ENCODE assay signal across 19 mouse cellular contexts in the genomic region with DNA sequence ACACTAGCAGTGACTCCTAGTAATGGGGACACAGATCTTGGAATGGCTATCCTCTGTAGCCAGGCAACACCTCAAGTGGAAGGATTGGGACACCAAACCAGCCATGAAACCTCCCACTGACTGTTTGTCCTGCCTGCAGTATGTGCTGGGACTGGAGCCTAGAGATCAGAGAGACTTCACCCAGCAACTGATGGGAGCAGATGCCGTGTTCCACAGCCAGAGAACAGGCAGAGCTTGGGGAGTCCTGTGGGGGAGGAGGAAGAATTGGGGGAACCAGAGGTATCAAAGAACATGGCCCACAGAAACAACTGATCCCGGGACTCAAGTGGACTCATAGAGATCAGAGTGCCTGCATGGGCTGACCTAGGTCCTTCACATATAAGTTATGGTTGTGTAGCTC. TPM values are rescaled to one million over a fixed set of nuclear protein-coding genes. Genes with fewer than 3 reads are reported as not detected.
A peak's percentile ranks its signal among the peaks of the same experiment; 100 is the strongest.
DNase-seq lines count a peak whose midpoint lies in the region; ATAC-seq and TF ChIP-seq lines count a peak whose summit lies in the region.
"Had no signal": no experiment of that assay in that cellular context is flagged by ENCODE, and none has a peak within 500 bp of the region (broad histone marks: within the 10 kb centered on the region; RNA-seq: fewer than 3 reads in every experiment).

No protein-coding gene starts in this region.

- H3K27ac ChIP-seq in intestine, postnatal 0 days (ENCODE audit: low read depth, low read length): peak overlapping the region; percentile 95
- no peak overlapping the region for H3K27ac ChIP-seq in intestine, embryonic 15.5 days
- H3K27ac ChIP-seq in heart, embryonic 12.5 days (ENCODE audit: poor library complexity, severe bottlenecking): no peak overlapping the region
- H3K27ac ChIP-seq: embryonic facial prominence, embryonic 12.5 days; forebrain, embryonic 15.5 days; hindbrain, embryonic 12.5 days had no signal

- 89% methylated on average over 2 of the region's 2 CpGs for WGBS in intestine, postnatal 0 days
- WGBS in intestine, embryonic 15.5 days: 78% methylated on average over 2 of the region's 2 CpGs
- 73% methylated on average over 2 of the region's 2 CpGs for WGBS in heart, embryonic 12.5 days

- peak; percentile 33 for DNase-seq in brain, adult 2 months (ENCODE audit: low read depth, low spot score)
- DNase-seq in layer of hippocampus, adult 9-11 months: peak; percentile 55
- no peak for DNase-seq in cerebellum, adult 9-10 months
- DNase-seq in cerebellum, postnatal 14 days: no peak
- DNase-seq: adrenal gland, postnatal 14 days; cerebellum, adult 2 months; cerebellum, postnatal 25 days; gastrocnemius, postnatal 14 days; heart, postnatal 10 days; heart, postnatal 4 days had no signal

- H3K4me3 ChIP-seq in intestine, postnatal 0 days (ENCODE audit: low read depth, low read length): no peak overlapping the region
- H3K4me3 ChIP-seq in intestine, embryonic 15.5 days (replicated peaks): no peak overlapping the region
- H3K4me3 ChIP-seq in heart, embryonic 12.5 days: no peak overlapping the region
- H3K4me3 ChIP-seq: embryonic facial prominence, embryonic 12.5 days; forebrain, embryonic 15.5 days; hindbrain, embryonic 12.5 days had no signal

- H3K27me3 ChIP-seq in intestine, postnatal 0 days (replicated peaks; ENCODE audit: control insufficient read depth, insufficient read depth, low read length): no peaks in the 10 kb centered on the region
- no peaks in the 10 kb centered on the region for H3K27me3 ChIP-seq in intestine, embryonic 15.5 days (replicated peaks)
- H3K27me3 ChIP-seq in heart, embryonic 12.5 days (replicated peaks): no peaks in the 10 kb centered on the region
- H3K27me3 ChIP-seq: embryonic facial prominence, embryonic 12.5 days; forebrain, embryonic 15.5 days; hindbrain, embryonic 12.5 days; Patski had no signal

- no peak for TF ChIP-seq CTCF in intestine, postnatal 0 days (IDR thresholded peaks at IDR 0.05; ENCODE audit: low read depth)

- no peaks in the 10 kb centered on the region for H3K9me3 ChIP-seq in intestine, postnatal 0 days (ENCODE audit: control insufficient read depth)
- no peaks in the 10 kb centered on the region for H3K9me3 ChIP-seq in intestine, embryonic 15.5 days
- no peaks in the 10 kb centered on the region for H3K9me3 ChIP-seq in heart, embryonic 12.5 days (replicated peaks)
- H3K9me3 ChIP-seq: embryonic facial prominence, embryonic 12.5 days; forebrain, embryonic 15.5 days; hindbrain, embryonic 12.5 days had no signal

- no peak overlapping the region for H3K9ac ChIP-seq in intestine, postnatal 0 days (ENCODE audit: low read depth, low read length)
- H3K9ac ChIP-seq in intestine, embryonic 15.5 days: no peak overlapping the region
- H3K9ac ChIP-seq in heart, embryonic 12.5 days: no peak overlapping the region
- H3K9ac ChIP-seq: embryonic facial prominence, embryonic 12.5 days; forebrain, embryonic 15.5 days; hindbrain, embryonic 12.5 days had no signal

- ATAC-seq in intestine, postnatal 0 days: no peak
- ATAC-seq in intestine, embryonic 15.5 days: no peak
- ATAC-seq in heart, embryonic 12.5 days (ENCODE audit: insufficient number of reproducible peaks, low FRiP score): no peak
- ATAC-seq: activated CD4-positive, CD25-positive, alpha-beta regulatory T cell, adult 4 months; forebrain, embryonic 15.5 days; hindbrain, embryonic 16.5 days; Patski had no signal

- H3K4me1 ChIP-seq in intestine, postnatal 0 days (replicated peaks; ENCODE audit: control insufficient read depth, insufficient read depth, low read length): no peaks in the 10 kb centered on the region; the same call in 1 of the 2 replicates
- peaks cover 17% of the 10 kb centered on the region for H3K4me1 ChIP-seq in intestine, embryonic 15.5 days (replicated peaks)
- H3K4me1 ChIP-seq in heart, embryonic 12.5 days (replicated peaks): peaks cover 40% of the 10 kb centered on the region
- H3K4me1 ChIP-seq: forebrain, embryonic 15.5 days; hindbrain, embryonic 12.5 days had no signal

- H3K36me3 ChIP-seq in intestine, postnatal 0 days (ENCODE audit: control insufficient read depth, insufficient read depth): no peaks in the 10 kb centered on the region
- no peaks in the 10 kb centered on the region for H3K36me3 ChIP-seq in intestine, embryonic 15.5 days
- H3K36me3 ChIP-seq in heart, embryonic 12.5 days: no peaks in the 10 kb centered on the region
- H3K36me3 ChIP-seq: embryonic facial prominence, embryonic 12.5 days; forebrain, embryonic 15.5 days; hindbrain, embryonic 12.5 days had no signal

- no peak overlapping the region for H3K4me2 ChIP-seq in intestine, postnatal 0 days (replicated peaks; ENCODE audit: low read depth)
- H3K4me2 ChIP-seq in intestine, embryonic 15.5 days (replicated peaks): no peak overlapping the region
- no peak overlapping the region for H3K4me2 ChIP-seq in heart, embryonic 12.5 days
- H3K4me2 ChIP-seq: embryonic facial prominence, embryonic 12.5 days; forebrain, embryonic 15.5 days; hindbrain, embryonic 12.5 days had no signal

RNA-seq across cellular contexts. Expression of a gene that starts 24.7 kb away (rescaled TPM):
- 362 and 402 TPM in 2 replicates for polyA plus RNA-seq in intestine, postnatal 0 days (2015; fragmentation: Nextera tagmentation; extraction: Ambion mirVana)
- polyA plus RNA-seq in intestine, embryonic 15.5 days (2015; fragmentation: Nextera tagmentation; extraction: Ambion mirVana): 120 and 142 TPM in 2 replicates
- 2.5 and 3.1 TPM in 2 replicates for polyA plus RNA-seq in heart, embryonic 12.5 days (2016; fragmentation: Nextera tagmentation; extraction: Ambion mirVana)
- polyA plus RNA-seq: activated CD4-positive, CD25-positive, alpha-beta regulatory T cell, adult 4 months; cerebellum, adult 2 months; Patski had no signal

RNA-seq across cellular contexts. Expression of a gene that starts 31.2 kb away (rescaled TPM):
- 1,614 and 1,691 TPM in 2 replicates for polyA plus RNA-seq in intestine, postnatal 0 days (2015; fragmentation: Nextera tagmentation; extraction: Ambion mirVana)
- 176 and 204 TPM in 2 replicates for polyA plus RNA-seq in intestine, embryonic 15.5 days (2015; fragmentation: Nextera tagmentation; extraction: Ambion mirVana)
- polyA plus RNA-seq in heart, embryonic 12.5 days (2016; fragmentation: Nextera tagmentation; extraction: Ambion mirVana): 10.0 and 10.3 TPM in 2 replicates

RNA-seq across cellular contexts. Expression of a gene that starts 53.6 kb away (rescaled TPM):
- polyA plus RNA-seq in intestine, postnatal 0 days (2015; fragmentation: Nextera tagmentation; extraction: Ambion mirVana): 3.7 and 4.1 TPM in 2 replicates
- 6.1 and 6.8 TPM in 2 replicates for polyA plus RNA-seq in intestine, embryonic 15.5 days (2015; fragmentation: Nextera tagmentation; extraction: Ambion mirVana)
- polyA plus RNA-seq in heart, embryonic 12.5 days (2016; fragmentation: Nextera tagmentation; extraction: Ambion mirVana): 3.0 and 3.4 TPM in 2 replicates

Comparison
In these comparisons a context has a peak if more than half of its experiments do, and no peak if none do; other contexts are left out.
1. DNase-seq: peak in brain, adult 2 months (single experiment) and layer of hippocampus, adult 9-11 months (single experiment); none in cerebellum, adult 9-10 months (single experiment) and cerebellum, postnatal 14 days (0 of 2).
2. RNA of a gene that starts 24.7 kb away (polyA plus RNA-seq): 362 to 402 TPM in intestine, postnatal 0 days and 120 to 142 TPM in intestine, embryonic 15.5 days; 2.5 to 3.1 TPM in heart, embryonic 12.5 days; every median in the first group is over 10 times any median in the second.
3. RNA of a gene that starts 31.2 kb away (polyA plus RNA-seq): 1,614 to 1,691 TPM in intestine, postnatal 0 days and 176 to 204 TPM in intestine, embryonic 15.5 days; 10.0 to 10.3 TPM in heart, embryonic 12.5 days; every median in the first group is over 10 times any median in the second.